Mouse (Mus musculus) small intestine, adult 2 months (tissue): ENCODE measurements around the gene Trim8.

Source experiments
- CTCF ChIP-seq: fragments of 200-500 bp; IDR thresholded peaks from 2 replicates; pipeline ENCODE4 v1.5.1; 2012; ENCODE audit warnings: low read depth, mild to moderate bottlenecking, control low read depth, inconsistent platforms, low read length, moderate library complexity, mixed read lengths; ENCODE audit not compliant: insufficient replicate concordance, insufficient read length; ENCODE audit errors: extremely low read depth
- POLR2A ChIP-seq: fragments of 200-500 bp; IDR thresholded peaks from 2 replicates; pipeline ENCODE4 v1.6.1; 2012; ENCODE audit warnings: low read depth, mild to moderate bottlenecking, control low read depth, inconsistent platforms, low read length, moderate library complexity

GRCm38 (mm10) chr19:46518828-46519621 lies 17.5 kb downstream of the Trim8 start:
- TF ChIP-seq CTCF (no peak), POLR2A (no peak)
